Mouse (Mus musculus): ENCODE measurements around the gene Cyp1a2. TPM values are rescaled to one million over a fixed set of nuclear protein-coding genes. Genes with fewer than 3 reads are reported as not detected.

Gene Cyp1a2
- polyA plus RNA-seq, 1 experiment from 2014 or later, result 19.9 TPM

DNA sequence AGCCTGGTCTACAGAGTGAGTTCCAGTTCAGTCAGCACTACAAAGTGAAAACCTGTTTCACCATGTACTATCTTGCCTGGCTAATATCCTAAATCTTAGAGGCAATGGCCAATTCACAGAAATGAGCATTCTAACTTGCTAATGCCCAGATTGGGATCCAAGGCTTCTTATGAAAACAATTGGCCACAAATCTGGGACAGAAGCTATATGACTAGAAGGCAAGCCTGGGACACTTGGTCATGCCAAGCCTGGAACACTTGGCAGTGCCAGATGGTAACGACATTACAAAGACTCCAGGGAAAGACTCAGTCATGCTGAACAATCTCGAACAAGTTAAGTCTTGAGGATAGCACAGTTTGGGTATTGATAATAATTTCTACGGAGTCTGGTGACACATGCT, 23.0 kb upstream of the Cyp1a2 start:
- Histone ChIP-seq H3K4me3 (ENCODE audit: low read depth, low read length) (no peak overlapping the region), H3K27me3 (ENCODE audit: insufficient read depth, low read length) (no peaks in the 10 kb centered on the region), H3K4me2 (ENCODE audit: low read depth, low read length) (no peak overlapping the region), H3K4me1 (ENCODE audit: insufficient read depth) (peaks cover 3% of the 10 kb centered on the region; the same call in 1 of the 2 replicates), H3K27ac (ENCODE audit: low read depth) (no peak overlapping the region), H3K36me3 (replicated peaks; ENCODE audit: insufficient read depth, low read length) (no peaks in the 10 kb centered on the region), H3K9ac (replicated peaks) (no peak overlapping the region), H3K9me3 (ENCODE audit: low read length) (no peaks in the 10 kb centered on the region)
- ATAC-seq (no peak), DNase-seq (no peak)
- 85% methylated on average over 3 of the region's 3 CpGs for WGBS (ENCODE audit: insufficient replicate concordance)
- TF ChIP-seq CTCF (IDR thresholded peaks at IDR 0.05; ENCODE audit: low read depth), result no peak
- no peak for TF ChIP-seq EP300 (IDR thresholded peaks at IDR 0.05; ENCODE audit: low read depth)

- Histone ChIP-seq H3K9me3 (ENCODE audit: low read length) (no peaks in the 10 kb centered on the region), H3K9ac (replicated peaks) (no peak overlapping the region), H3K4me2 (ENCODE audit: low read depth, low read length) (no peak overlapping the region), H3K27ac (ENCODE audit: low read depth) (no peak overlapping the region), H3K4me3 (ENCODE audit: low read depth, low read length) (no peak overlapping the region), H3K36me3 (replicated peaks; ENCODE audit: insufficient read depth, low read length) (no peaks in the 10 kb centered on the region), H3K27me3 (ENCODE audit: insufficient read depth, low read length) (peaks cover 16% of the 10 kb centered on the region), H3K4me1 (ENCODE audit: insufficient read depth) (peaks cover 2% of the 10 kb centered on the region; the same call in 1 of the 2 replicates)
- 62% methylated on average over 1 of the region's 1 CpGs for WGBS (ENCODE audit: insufficient replicate concordance)
- no peak for ATAC-seq
- DNase-seq, result no peak
- TF ChIP-seq EP300 (IDR thresholded peaks at IDR 0.05; ENCODE audit: low read depth), result no peak
These were observed 15.1 kb upstream of the Cyp1a2 start for GRCm38 (mm10) chr9:57698466-57699150.

DNA sequence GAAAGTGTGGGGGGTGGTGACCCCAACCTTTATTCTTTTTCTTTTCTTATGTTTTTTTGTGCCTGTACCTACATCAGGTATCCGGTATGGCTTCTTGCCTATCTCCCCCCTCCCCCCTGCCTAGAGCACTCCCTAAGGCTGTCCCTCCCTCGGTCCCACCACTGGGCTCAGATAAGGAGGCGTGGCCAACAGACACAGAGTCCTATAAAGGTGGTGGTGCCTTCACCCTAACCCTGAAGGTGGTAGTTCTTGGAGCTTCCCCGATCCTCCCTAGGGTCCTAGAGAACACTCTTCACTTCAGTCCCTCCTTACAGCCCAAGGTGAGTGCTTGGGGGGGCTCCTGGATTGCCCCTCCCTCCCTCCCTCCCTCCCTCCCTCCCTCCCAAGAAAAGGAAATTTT, 13.9 kb upstream of the Cyp1a2 start:
- Histone ChIP-seq H3K27me3 (ENCODE audit: insufficient read depth, low read length) (peaks cover 16% of the 10 kb centered on the region), H3K4me3 (ENCODE audit: low read depth, low read length) (no peak overlapping the region), H3K27ac (ENCODE audit: low read depth) (no peak overlapping the region), H3K4me2 (ENCODE audit: low read depth, low read length) (no peak overlapping the region), H3K4me1 (ENCODE audit: insufficient read depth) (peaks cover 2% of the 10 kb centered on the region; the same call in 1 of the 2 replicates), H3K9ac (replicated peaks) (no peak overlapping the region), H3K36me3 (replicated peaks; ENCODE audit: insufficient read depth, low read length) (no peaks in the 10 kb centered on the region), H3K9me3 (ENCODE audit: low read length) (no peaks in the 10 kb centered on the region)
- no peak for DNase-seq
- WGBS (ENCODE audit: insufficient replicate concordance), result 29% methylated on average over 4 of the region's 4 CpGs
- TF ChIP-seq EP300 (IDR thresholded peaks at IDR 0.05; ENCODE audit: low read depth) (no peak), CTCF (IDR thresholded peaks at IDR 0.05; ENCODE audit: low read depth) (no peak)
- ATAC-seq, result no peak

- DNase-seq, result peak; percentile 56
- peak; percentile 7; the same call in 1 of the 2 replicates for TF ChIP-seq EP300 (IDR thresholded peaks at IDR 0.05; ENCODE audit: low read depth)
- TF ChIP-seq CTCF (IDR thresholded peaks at IDR 0.05; ENCODE audit: low read depth), result no peak
- Histone ChIP-seq H3K4me2 (ENCODE audit: low read depth, low read length) (peak overlapping the region; percentile 65), H3K36me3 (replicated peaks; ENCODE audit: insufficient read depth, low read length) (no peaks in the 10 kb centered on the region), H3K9ac (replicated peaks) (0 out of 2 replicates have a peak overlapping the region, but pooled peaks have one; percentile 6), H3K9me3 (ENCODE audit: low read length) (no peaks in the 10 kb centered on the region), H3K4me3 (ENCODE audit: low read depth, low read length) (peak overlapping the region; percentile 14; the same call in 1 of the 2 replicates), H3K27me3 (ENCODE audit: insufficient read depth, low read length) (peaks cover 16% of the 10 kb centered on the region), H3K27ac (ENCODE audit: low read depth) (no peak overlapping the region), H3K4me1 (ENCODE audit: insufficient read depth) (peaks cover 2% of the 10 kb centered on the region; the same call in 1 of the 2 replicates)
- WGBS (ENCODE audit: insufficient replicate concordance), result 3% methylated on average over 41 of the region's 42 CpGs
- peak; percentile 71 for ATAC-seq
These were observed 13.1 kb upstream of the Cyp1a2 start for GRCm38 (mm10) chr9:57696380-57697285.

GRCm38 (mm10) chr9:57694108-57694507, 10.6 kb upstream of the Cyp1a2 start:
- Histone ChIP-seq H3K36me3 (replicated peaks; ENCODE audit: insufficient read depth, low read length) (no peaks in the 10 kb centered on the region), H3K4me1 (ENCODE audit: insufficient read depth) (peaks cover 2% of the 10 kb centered on the region; the same call in 1 of the 2 replicates), H3K4me3 (ENCODE audit: low read depth, low read length) (no peak overlapping the region), H3K27me3 (ENCODE audit: insufficient read depth, low read length) (peaks cover 16% of the 10 kb centered on the region), H3K27ac (ENCODE audit: low read depth) (no peak overlapping the region), H3K4me2 (ENCODE audit: low read depth, low read length) (no peak overlapping the region), H3K9ac (replicated peaks) (no peak overlapping the region), H3K9me3 (ENCODE audit: low read length) (no peaks in the 10 kb centered on the region)
- WGBS (ENCODE audit: insufficient replicate concordance), result 74% methylated on average over 2 of the region's 2 CpGs
- TF ChIP-seq CTCF (IDR thresholded peaks at IDR 0.05; ENCODE audit: low read depth) (no peak), EP300 (IDR thresholded peaks at IDR 0.05; ENCODE audit: low read depth) (no peak)
- DNase-seq, result no peak
- no peak for ATAC-seq

GRCm38 (mm10) chr9:57688606-57689005, 5.1 kb upstream of the Cyp1a2 start:
- no peaks in the 10 kb centered on the region for H3K27me3 ChIP-seq (ENCODE audit: insufficient read depth, low read length)
- no peaks in the 10 kb centered on the region for H3K4me1 ChIP-seq (ENCODE audit: insufficient read depth)
- no peak overlapping the region for H3K4me2 ChIP-seq (ENCODE audit: low read depth, low read length)
- H3K9me3 ChIP-seq (ENCODE audit: low read length), result no peaks in the 10 kb centered on the region
- H3K27ac ChIP-seq (ENCODE audit: low read depth), result no peak overlapping the region
- no peak for ATAC-seq
- 83% methylated on average over 2 of the region's 2 CpGs for WGBS (ENCODE audit: insufficient replicate concordance)
- no peak overlapping the region for H3K9ac ChIP-seq (replicated peaks)
- no peak for DNase-seq
- no peaks in the 10 kb centered on the region for H3K36me3 ChIP-seq (replicated peaks; ENCODE audit: insufficient read depth, low read length)
- H3K4me3 ChIP-seq (ENCODE audit: low read depth, low read length), result no peak overlapping the region
- TF ChIP-seq CTCF (IDR thresholded peaks at IDR 0.05; ENCODE audit: low read depth) (no peak), EP300 (IDR thresholded peaks at IDR 0.05; ENCODE audit: low read depth) (no peak)
